Mouse (Mus musculus): ENCODE data around the gene Hivep3.

DNA sequence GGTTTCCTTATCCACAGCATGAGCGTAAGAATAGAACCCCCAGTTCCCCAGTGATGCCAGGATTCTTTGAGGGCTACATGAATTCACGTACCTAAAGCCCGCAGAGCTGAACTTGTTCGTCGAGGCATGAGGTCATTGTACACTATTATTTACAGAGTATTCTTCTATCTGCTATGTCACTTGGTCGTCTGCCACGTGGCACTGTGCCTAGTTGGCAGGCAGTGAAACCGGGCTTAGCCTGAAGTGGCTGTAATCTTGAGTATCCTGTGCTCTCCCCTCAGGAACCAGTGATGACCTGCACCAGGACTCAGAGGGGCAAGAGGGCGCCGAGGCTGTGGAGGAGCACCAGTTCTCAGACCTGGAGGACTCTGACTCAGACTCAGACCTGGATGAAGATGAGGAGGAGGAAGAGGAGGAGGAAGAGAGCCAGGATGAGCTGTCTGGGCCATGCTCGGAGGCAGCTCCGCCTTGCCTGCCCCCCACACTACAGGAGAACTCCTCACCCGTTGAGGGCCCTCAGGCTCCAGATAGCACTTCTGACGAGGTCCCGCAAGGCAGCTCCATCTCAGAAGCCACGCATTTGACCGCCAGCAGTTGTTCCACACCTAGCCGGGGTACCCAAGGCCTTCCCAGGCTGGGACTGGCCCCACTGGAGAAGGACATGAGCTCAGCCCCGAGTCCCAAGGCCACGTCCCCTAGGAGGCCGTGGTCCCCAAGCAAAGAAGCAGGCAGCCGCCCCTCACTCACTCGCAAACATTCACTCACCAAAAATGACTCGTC, 398.0 kb downstream of the Hivep3 start:
- TF ChIP-seq POLR2A (IDR thresholded peaks at IDR 0.05; ENCODE audit: insufficient read length, low read depth) (no peak), TCF12 (IDR thresholded peaks at IDR 0.05; ENCODE audit: insufficient read depth, poor library complexity, severe bottlenecking) (no peak), MAX (IDR thresholded peaks at IDR 0.05; ENCODE audit: low read depth) (no peak), MYOD1 (IDR thresholded peaks at IDR 0.05; ENCODE audit: control insufficient read depth in 1 of 3, insufficient read length in 2 of 3, low read depth in 2 of 3) (no peak), E2F4 (IDR thresholded peaks at IDR 0.05; ENCODE audit: insufficient read depth) (no peak), USF1 (IDR thresholded peaks at IDR 0.05; ENCODE audit: low read depth) (no peak), POLR2AphosphoS2 (IDR thresholded peaks at IDR 0.05; ENCODE audit: insufficient read length, low read depth) (no peak)

Data from myocyte (in vitro differentiated cells).